Mouse (Mus musculus): Measurements from ENCODE around the gene Dnah17. TPM values are rescaled to one million over a fixed set of nuclear protein-coding genes. Genes with fewer than 3 reads are reported as not detected.

Dnah17 gene
- polyA plus RNA-seq, 1 experiment from 2014 or later, result 0.27 TPM

DNA sequence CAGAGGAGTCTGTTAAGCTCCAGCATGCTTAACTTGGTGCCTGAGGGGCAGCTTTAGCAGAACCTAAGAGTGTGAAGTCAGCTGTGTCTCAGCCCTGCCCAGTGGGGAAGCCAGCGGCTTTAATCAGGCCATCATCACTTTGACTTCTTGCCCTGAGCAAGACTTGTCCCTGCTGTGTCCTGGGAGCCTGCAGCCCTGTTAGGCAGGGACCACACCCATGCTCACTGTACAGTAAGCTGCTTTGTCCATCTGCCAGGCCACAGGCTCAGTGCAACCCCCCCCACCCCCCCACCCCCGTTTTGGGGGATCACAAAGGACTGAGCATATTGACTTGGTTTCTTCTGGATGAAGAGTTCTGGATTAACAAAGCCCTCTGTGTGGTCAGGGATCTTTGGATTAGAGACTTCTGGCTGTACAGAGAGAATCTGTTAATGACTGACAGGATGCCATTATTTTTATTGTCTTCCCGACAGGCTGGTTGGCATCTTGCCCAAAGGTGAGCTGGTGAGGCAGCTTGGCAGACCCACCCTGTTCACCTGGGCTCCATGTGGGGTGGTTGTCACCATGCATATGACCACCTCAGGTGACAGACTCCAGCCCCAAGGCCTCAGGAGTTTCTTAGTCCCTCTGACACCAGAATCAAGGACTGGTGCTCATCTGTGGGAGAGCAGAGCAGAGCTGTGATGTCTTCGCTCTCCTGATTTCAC is 120.4 kb downstream of the Dnah17 start:
- no peak for ATAC-seq (ENCODE audit: low FRiP score)
- H3K36me3 ChIP-seq, result peaks cover 29% of the 10 kb centered on the region
- peak overlapping the region; percentile 41 for H3K9ac ChIP-seq
- H3K4me2 ChIP-seq (replicated peaks), result no peak overlapping the region
- no peak overlapping the region for H3K4me3 ChIP-seq
- WGBS, result 58% methylated on average over 4 of the region's 4 CpGs
- peaks cover 38% of the 10 kb centered on the region for H3K4me1 ChIP-seq
- no peaks in the 10 kb centered on the region for H3K27me3 ChIP-seq
- H3K27ac ChIP-seq, result no peak overlapping the region; the same call in 1 of the 2 replicates
- H3K9me3 ChIP-seq (replicated peaks), result no peaks in the 10 kb centered on the region

DNA sequence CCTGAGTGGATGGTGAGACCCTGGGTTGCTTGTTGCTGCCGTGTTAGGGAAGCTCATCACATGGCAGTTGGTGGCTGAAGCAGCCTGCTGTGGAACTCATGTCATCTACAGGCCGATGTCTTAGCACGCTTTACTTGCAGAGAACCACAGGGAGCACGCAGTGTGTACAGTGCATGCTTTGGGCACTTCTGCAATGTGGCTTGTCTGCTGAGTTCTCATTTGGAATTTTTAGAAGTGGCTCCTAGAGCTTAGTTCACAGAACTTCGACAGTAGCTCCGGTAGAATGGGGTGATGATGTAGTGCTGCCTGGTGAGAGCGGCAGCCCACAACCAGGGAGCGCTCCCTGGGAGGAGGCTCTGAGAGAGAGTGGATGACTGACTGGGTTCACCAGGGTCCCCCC is 121.6 kb downstream of the Dnah17 start:
- H3K9me3 ChIP-seq (replicated peaks), result no peaks in the 10 kb centered on the region
- H3K4me1 ChIP-seq, result peaks cover 38% of the 10 kb centered on the region
- H3K9ac ChIP-seq, result peak overlapping the region; percentile 41; the same call in 1 of the 2 replicates
- no peak overlapping the region for H3K4me3 ChIP-seq
- no peak overlapping the region for H3K4me2 ChIP-seq (replicated peaks)
- WGBS, result 80% methylated on average over 8 of the region's 8 CpGs
- ATAC-seq (ENCODE audit: low FRiP score), result no peak
- H3K36me3 ChIP-seq, result peaks cover 32% of the 10 kb centered on the region
- H3K27ac ChIP-seq, result no peak overlapping the region
- no peaks in the 10 kb centered on the region for H3K27me3 ChIP-seq

DNA sequence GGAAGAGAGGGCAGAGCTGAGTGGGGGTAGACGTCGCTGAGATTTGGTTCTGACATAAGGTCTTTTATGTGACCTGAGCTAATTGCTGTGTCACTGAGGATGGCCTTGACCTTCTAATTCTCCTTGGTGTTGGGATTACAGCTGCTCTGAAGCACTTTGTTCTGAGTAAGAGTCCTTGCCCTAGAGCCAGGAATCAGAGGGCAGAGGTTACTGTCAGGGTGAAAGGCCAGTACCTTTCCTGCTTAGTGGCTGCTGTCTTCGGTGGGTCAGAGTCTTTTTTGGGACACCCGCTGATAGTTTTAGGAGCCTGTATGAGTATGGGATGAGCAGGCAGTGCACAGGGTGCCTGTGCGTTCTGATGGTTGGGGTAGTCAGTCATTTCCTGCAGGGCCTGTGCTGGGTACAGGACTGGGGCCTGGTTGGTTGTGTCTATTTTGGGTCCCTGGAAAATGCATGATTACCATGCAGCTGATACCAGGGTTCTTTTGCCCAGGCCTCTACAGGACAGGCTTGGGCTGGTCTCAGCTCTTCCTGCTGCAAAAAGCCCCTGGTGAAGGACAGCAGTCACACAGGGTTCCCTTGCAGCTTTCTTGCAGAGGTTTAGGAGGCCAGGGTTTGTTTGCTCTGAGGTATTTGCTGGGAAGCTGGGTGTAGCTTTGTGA is 122.2 kb downstream of the Dnah17 start:
- no peak overlapping the region for H3K4me3 ChIP-seq
- no peaks in the 10 kb centered on the region for H3K9me3 ChIP-seq (replicated peaks)
- no peak for ATAC-seq (ENCODE audit: low FRiP score)
- no peaks in the 10 kb centered on the region for H3K27me3 ChIP-seq
- no peak overlapping the region for H3K27ac ChIP-seq
- peaks cover 38% of the 10 kb centered on the region for H3K4me1 ChIP-seq
- peaks cover 34% of the 10 kb centered on the region for H3K36me3 ChIP-seq
- WGBS, result 68% methylated on average over 5 of the region's 5 CpGs
- H3K4me2 ChIP-seq (replicated peaks), result no peak overlapping the region
- H3K9ac ChIP-seq, result no peak overlapping the region; the same call in 1 of the 2 replicates

DNA sequence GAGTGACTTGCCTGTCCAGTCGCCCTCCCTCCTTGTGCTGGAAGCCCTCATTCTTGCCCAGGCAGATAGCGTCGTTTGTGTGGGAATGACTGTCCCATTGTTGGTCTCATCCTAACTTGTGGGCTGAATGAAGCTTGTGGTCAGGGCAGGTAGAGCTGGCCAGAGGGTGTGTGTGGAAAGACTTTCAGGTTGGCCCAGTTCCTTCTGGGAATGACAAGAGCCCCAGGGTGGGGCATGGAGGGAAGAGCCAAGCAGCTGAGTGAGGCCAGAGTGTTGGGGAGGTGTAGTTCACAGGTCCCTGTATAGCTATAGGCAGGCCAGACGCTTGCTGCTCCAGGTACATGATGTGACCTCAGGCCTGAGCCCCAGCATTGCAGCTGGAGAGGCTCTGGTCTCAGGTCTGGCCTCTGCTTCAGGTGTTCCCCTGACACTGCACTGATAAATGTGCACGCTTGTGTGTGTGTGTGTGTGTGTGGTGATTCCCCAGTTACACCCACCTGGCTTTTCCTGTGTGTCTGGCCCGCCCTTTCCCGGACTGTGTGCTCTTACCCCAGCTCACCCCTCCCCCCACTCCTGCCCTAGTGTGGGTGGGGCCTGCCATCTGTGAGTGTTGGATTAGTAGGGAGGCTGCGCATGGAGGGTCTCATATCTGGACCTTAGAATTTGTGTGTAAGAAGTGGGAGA is 122.8 kb downstream of the Dnah17 start:
- Histone ChIP-seq H3K9ac (no peak overlapping the region), H3K4me1 (peaks cover 38% of the 10 kb centered on the region), H3K9me3 (replicated peaks) (no peaks in the 10 kb centered on the region), H3K27me3 (no peaks in the 10 kb centered on the region), H3K4me3 (no peak overlapping the region), H3K27ac (no peak overlapping the region), H3K36me3 (peaks cover 39% of the 10 kb centered on the region), H3K4me2 (replicated peaks) (no peak overlapping the region)
- WGBS, result 81% methylated on average over 8 of the region's 8 CpGs
- ATAC-seq (ENCODE audit: low FRiP score), result no peak

DNA sequence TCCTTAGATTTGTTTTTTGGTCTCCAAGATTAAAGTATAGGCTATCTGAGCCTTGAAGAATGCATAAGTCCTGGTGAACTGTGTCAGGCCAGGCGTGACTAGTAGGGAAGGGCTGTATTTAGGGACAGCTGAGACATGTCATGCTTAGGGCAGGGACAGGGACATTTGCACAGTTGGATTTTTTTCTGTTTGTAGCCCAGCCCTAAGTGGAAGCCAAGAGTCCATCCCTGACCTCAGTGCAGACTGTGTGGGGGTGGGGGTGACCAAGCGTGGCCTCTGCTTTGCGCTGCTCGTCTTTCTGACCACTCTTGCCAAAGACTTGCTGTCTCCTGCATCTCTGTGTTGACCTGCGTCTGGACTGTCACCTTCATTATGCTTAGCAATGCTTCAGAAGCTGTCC is 126.2 kb downstream of the Dnah17 start:
- no peaks in the 10 kb centered on the region for H3K27me3 ChIP-seq
- no peaks in the 10 kb centered on the region for H3K9me3 ChIP-seq (replicated peaks)
- H3K4me3 ChIP-seq, result no peak overlapping the region
- ATAC-seq (ENCODE audit: low FRiP score), result no peak
- no peak overlapping the region for H3K9ac ChIP-seq
- H3K4me2 ChIP-seq (replicated peaks), result no peak overlapping the region
- peaks cover 20% of the 10 kb centered on the region for H3K4me1 ChIP-seq
- H3K27ac ChIP-seq, result no peak overlapping the region
- WGBS, result 92% methylated on average over 5 of the region's 5 CpGs
- H3K36me3 ChIP-seq, result peaks cover 65% of the 10 kb centered on the region

DNA sequence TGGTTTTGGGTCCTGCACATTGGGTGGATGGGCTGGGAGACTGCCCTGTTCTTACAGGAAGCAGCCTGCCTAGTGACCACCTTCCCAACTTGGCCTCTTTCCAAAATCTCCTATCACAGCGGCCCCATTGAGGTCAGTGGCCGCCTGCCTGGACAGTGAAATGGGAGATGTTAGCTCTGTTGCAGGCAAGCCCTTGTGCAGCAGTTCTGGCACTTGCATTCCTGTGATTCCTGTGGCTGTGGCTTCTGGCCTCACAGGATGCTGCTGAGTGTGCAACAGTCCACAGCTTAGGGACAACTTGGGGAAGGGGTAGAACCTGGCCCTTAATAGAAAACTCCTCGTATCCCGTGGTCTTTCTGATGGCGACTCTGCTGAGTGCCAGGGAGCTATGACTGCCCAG is 126.7 kb downstream of the Dnah17 start:
- H3K4me2 ChIP-seq (replicated peaks), result no peak overlapping the region
- 73% methylated on average over 5 of the region's 5 CpGs for WGBS
- no peaks in the 10 kb centered on the region for H3K27me3 ChIP-seq
- H3K4me1 ChIP-seq, result peaks cover 15% of the 10 kb centered on the region
- H3K27ac ChIP-seq, result no peak overlapping the region
- H3K4me3 ChIP-seq, result no peak overlapping the region
- no peak overlapping the region for H3K9ac ChIP-seq
- ATAC-seq (ENCODE audit: low FRiP score), result no peak
- no peaks in the 10 kb centered on the region for H3K9me3 ChIP-seq (replicated peaks)
- H3K36me3 ChIP-seq, result peaks cover 65% of the 10 kb centered on the region

DNA sequence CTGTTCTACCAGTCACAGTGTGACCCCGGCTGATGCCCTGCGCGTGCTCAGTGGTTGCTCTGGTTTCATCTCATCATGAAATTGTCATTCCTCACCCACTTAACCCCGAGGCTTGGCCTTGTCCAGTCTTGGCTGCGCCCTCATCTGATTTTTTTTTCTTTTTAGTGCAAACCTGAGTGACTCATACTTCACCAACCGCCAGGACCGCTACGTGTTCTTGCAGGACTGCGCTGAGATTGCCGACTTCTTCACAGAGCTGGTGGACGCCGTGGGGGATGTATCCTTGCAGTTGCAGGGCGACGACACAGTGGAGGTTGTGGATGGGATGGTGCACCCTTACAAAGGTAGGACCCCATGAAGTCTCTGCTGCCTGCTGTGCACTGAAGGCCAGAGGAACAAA is 127.3 kb downstream of the Dnah17 start:
- H3K9me3 ChIP-seq (replicated peaks), result no peaks in the 10 kb centered on the region
- peaks cover 10% of the 10 kb centered on the region for H3K4me1 ChIP-seq
- peaks cover 65% of the 10 kb centered on the region for H3K36me3 ChIP-seq
- WGBS, result 95% methylated on average over 14 of the region's 14 CpGs
- H3K27me3 ChIP-seq, result no peaks in the 10 kb centered on the region
- no peak for ATAC-seq (ENCODE audit: low FRiP score)
- H3K4me2 ChIP-seq (replicated peaks), result no peak overlapping the region
- H3K27ac ChIP-seq, result no peak overlapping the region
- no peak overlapping the region for H3K9ac ChIP-seq
- H3K4me3 ChIP-seq, result no peak overlapping the region

DNA sequence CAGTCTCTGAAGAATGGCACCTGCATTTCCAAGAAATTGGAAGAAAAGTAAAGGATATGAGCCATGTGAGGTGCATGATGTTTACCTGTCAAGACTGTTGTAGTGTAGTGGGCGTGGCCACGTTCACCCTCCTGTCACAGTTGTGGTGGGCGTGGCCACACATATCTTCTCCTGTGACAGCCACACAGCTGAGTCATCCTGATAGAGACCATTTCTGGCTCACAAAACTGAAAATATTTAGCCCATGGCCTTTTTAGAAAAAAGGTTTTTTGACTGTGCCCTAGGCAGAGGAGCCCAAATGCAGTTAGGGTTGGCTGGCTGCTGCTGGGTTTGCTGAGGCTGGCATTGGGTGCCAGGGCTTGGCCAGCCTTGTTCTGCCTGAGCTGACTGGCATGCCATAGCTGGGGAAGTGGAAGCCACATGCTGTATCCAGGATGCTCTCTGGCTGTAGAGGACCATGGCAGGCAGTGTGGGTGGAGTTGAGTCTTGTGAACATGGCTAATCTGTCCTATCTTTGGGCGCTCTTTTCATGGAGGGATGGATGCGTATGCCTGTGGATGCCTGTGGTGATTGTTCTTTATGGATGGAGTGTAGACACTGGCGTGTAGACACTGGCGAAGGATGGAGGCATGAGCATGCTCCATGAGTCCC is 129.7 kb downstream of the Dnah17 start:
- 97% methylated on average over 7 of the region's 7 CpGs for WGBS
- no peak overlapping the region for H3K4me2 ChIP-seq (replicated peaks)
- ATAC-seq (ENCODE audit: low FRiP score), result no peak
- H3K27me3 ChIP-seq, result no peaks in the 10 kb centered on the region
- H3K36me3 ChIP-seq, result peaks cover 60% of the 10 kb centered on the region
- no peak overlapping the region for H3K4me3 ChIP-seq
- H3K27ac ChIP-seq, result no peak overlapping the region
- H3K4me1 ChIP-seq, result peaks cover 5% of the 10 kb centered on the region; the same call in 1 of the 2 replicates
- no peak overlapping the region for H3K9ac ChIP-seq
- no peaks in the 10 kb centered on the region for H3K9me3 ChIP-seq (replicated peaks)

DNA sequence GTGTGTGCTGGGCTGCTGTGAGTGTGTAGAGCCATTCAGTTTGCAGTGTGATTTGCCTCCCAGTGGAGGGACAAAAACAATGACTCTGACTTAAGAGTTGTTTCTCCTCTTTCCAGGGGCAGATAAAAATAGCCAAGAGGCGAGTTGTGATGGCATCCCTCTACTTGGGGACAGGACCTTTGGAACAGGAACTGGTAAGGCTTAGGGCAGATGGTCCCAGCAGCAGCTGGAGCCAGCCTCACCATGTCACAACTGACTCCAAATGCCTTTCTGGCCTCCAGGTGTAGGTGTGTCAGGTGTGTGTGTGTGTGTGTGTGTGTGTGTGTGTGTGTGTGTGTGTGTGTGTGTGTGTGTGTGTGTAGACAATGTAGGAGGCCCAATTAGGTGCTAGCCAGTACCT is 130.4 kb downstream of the Dnah17 start:
- no peak overlapping the region for H3K27ac ChIP-seq
- ATAC-seq (ENCODE audit: low FRiP score), result no peak
- 62% methylated on average over 1 of the region's 1 CpGs for WGBS
- no peaks in the 10 kb centered on the region for H3K27me3 ChIP-seq
- no peak overlapping the region for H3K4me3 ChIP-seq
- H3K36me3 ChIP-seq, result peaks cover 54% of the 10 kb centered on the region
- H3K4me2 ChIP-seq (replicated peaks), result no peak overlapping the region
- H3K9ac ChIP-seq, result no peak overlapping the region
- peaks cover 9% of the 10 kb centered on the region for H3K4me1 ChIP-seq
- no peaks in the 10 kb centered on the region for H3K9me3 ChIP-seq (replicated peaks)

DNA sequence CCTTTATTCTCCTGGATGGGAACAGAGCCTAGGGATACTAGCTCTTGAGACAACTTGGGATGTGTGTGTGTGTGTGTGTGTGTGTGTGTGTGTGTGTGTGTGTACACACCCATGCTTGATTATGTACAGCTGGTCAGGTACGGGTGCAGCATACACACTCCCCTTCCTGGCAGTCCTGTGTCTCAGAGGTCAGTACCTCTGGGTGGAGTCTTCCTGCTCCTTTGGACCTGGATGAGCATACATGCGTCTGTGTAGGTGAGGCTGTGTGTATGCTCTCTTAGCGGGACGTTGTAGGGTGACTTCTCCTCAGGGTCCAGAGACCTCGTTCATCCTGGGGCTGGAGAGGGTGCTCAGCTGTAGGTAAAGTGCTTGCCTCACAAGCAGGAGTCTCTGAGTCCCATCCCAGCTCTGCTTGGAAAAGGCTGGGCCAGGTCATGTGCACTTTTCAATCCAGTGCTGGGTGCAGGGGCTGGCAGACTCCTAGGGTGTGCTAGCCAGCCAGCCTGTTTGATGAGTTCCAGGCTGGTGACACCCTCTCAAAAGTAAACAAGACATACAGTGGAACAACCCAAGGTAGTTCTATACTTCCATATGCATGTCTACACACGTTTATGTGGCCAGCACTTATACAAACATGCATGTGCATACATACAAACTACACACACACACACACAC is 131.0 kb downstream of the Dnah17 start:
- Histone ChIP-seq H3K4me3 (no peak overlapping the region), H3K27ac (no peak overlapping the region), H3K27me3 (no peaks in the 10 kb centered on the region), H3K36me3 (peaks cover 47% of the 10 kb centered on the region), H3K4me2 (replicated peaks) (no peak overlapping the region), H3K9ac (0 out of 2 replicates have a peak overlapping the region, but pooled peaks have one; percentile 23), H3K9me3 (replicated peaks) (no peaks in the 10 kb centered on the region), H3K4me1 (peaks cover 11% of the 10 kb centered on the region)
- WGBS, result 95% methylated on average over 6 of the region's 6 CpGs
- no peak for ATAC-seq (ENCODE audit: low FRiP score)

DNA sequence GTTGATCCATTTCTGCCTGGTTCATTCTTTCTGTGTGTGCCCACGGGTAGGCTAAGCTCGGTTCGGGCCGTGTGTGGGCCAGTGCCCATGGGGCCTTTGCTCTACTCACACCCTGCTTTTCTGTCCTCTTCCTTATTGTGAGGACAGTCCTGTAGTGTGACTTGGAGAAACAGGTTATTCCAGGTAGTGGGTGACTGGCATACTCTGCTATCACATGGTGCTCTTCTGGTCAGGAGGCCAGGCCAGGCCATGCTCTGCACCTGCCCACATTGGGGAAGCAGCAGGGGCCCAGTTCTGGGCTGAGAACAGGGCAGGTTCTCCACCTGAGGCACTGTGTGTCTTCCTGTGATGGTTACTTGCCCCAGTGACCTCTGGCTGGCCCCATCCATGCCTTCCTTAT is 132.1 kb downstream of the Dnah17 start:
- 93% methylated on average over 4 of the region's 4 CpGs for WGBS

DNA sequence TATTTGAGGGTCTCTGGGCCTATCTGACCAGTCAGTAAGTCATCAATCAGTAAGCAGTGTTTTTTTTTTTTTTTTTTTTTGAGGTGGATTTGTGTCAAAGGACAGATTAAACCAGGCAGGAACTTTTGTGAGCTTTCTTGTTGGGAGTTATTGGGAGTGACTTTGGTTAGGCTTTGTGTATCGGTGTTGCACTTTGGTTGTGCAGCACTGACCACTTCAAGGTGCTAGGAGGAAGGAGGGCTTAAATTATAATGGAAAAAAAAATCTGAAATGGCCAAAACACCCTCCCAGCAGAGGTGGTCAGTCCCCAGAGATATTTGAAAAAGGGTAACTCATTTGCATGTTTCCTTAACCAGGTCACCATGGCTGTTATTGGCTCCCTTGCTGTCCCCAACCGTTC is 133.3 kb downstream of the Dnah17 start:
- no peak overlapping the region for H3K4me2 ChIP-seq (replicated peaks)
- H3K36me3 ChIP-seq, result peaks cover 26% of the 10 kb centered on the region
- H3K4me1 ChIP-seq, result peaks cover 18% of the 10 kb centered on the region
- ATAC-seq (ENCODE audit: low FRiP score), result no peak
- H3K9me3 ChIP-seq (replicated peaks), result no peaks in the 10 kb centered on the region
- H3K27ac ChIP-seq, result no peak overlapping the region
- H3K27me3 ChIP-seq, result no peaks in the 10 kb centered on the region
- H3K4me3 ChIP-seq, result no peak overlapping the region
- no peak overlapping the region for H3K9ac ChIP-seq
- 98% methylated on average over 2 of the region's 2 CpGs for WGBS

More for the DNA sequence above, 132.1 kb downstream of the Dnah17 start:
- no peaks in the 10 kb centered on the region for H3K9me3 ChIP-seq (replicated peaks)
- no peak overlapping the region for H3K4me2 ChIP-seq (replicated peaks)
- no peaks in the 10 kb centered on the region for H3K27me3 ChIP-seq
- peaks cover 36% of the 10 kb centered on the region for H3K36me3 ChIP-seq
- no peak for ATAC-seq (ENCODE audit: low FRiP score)
- peaks cover 11% of the 10 kb centered on the region for H3K4me1 ChIP-seq
- no peak overlapping the region for H3K27ac ChIP-seq
- H3K4me3 ChIP-seq, result no peak overlapping the region
- H3K9ac ChIP-seq, result no peak overlapping the region

Measured in hindbrain, embryonic 12.5 days (tissue).